Mouse (Mus musculus): ENCODE results near the gene Mrc2. TPM values are rescaled to one million over a fixed set of nuclear protein-coding genes. Genes with fewer than 3 reads are reported as not detected.

The Mrc2 gene
- polyA plus RNA-seq, 1 experiment = 1.2 TPM

- Histone ChIP-seq H3K4me1 (ENCODE audit: control insufficient read depth, insufficient read depth, low read length) (peaks cover 4% of the 10 kb centered on the region), H3K27me3 (ENCODE audit: control insufficient read depth, insufficient read depth, low read length) (no peaks in the 10 kb centered on the region), H3K4me3 (ENCODE audit: control insufficient read depth, low read depth, low read length) (no peak overlapping the region; the same call in 1 of the 2 replicates), H3K27ac (ENCODE audit: control insufficient read depth, insufficient read depth, low read depth, low read length) (no peak overlapping the region), H3K36me3 (ENCODE audit: control insufficient read depth, insufficient read depth, low read length) (no peaks in the 10 kb centered on the region)
- TF ChIP-seq CTCF (IDR thresholded peaks at IDR 0.05; ENCODE audit: control insufficient read depth, insufficient read depth, insufficient replicate concordance, low read depth, low read length) (no peak), POLR2A (IDR thresholded peaks at IDR 0.05; ENCODE audit: control insufficient read depth, low read depth, low read length) (no peak)
Observed at GRCm38 (mm10) chr11:105363598-105364385, 71.3 kb downstream of the Mrc2 start.

GRCm38 (mm10) chr11:105364386-105365065 lies 72.1 kb downstream of the Mrc2 start:
- Histone ChIP-seq H3K27ac (ENCODE audit: control insufficient read depth, insufficient read depth, low read depth, low read length) (no peak overlapping the region), H3K36me3 (ENCODE audit: control insufficient read depth, insufficient read depth, low read length) (no peaks in the 10 kb centered on the region), H3K4me3 (ENCODE audit: control insufficient read depth, low read depth, low read length) (no peak overlapping the region), H3K27me3 (ENCODE audit: control insufficient read depth, insufficient read depth, low read length) (no peaks in the 10 kb centered on the region), H3K4me1 (ENCODE audit: control insufficient read depth, insufficient read depth, low read length) (peaks cover 4% of the 10 kb centered on the region)
- TF ChIP-seq CTCF (IDR thresholded peaks at IDR 0.05; ENCODE audit: control insufficient read depth, insufficient read depth, insufficient replicate concordance, low read depth, low read length) (no peak), POLR2A (IDR thresholded peaks at IDR 0.05; ENCODE audit: control insufficient read depth, low read depth, low read length) (no peak)

- no peaks in the 10 kb centered on the region for H3K27me3 ChIP-seq (ENCODE audit: control insufficient read depth, insufficient read depth, low read length)
- TF ChIP-seq CTCF (IDR thresholded peaks at IDR 0.05; ENCODE audit: control insufficient read depth, insufficient read depth, insufficient replicate concordance, low read depth, low read length) (no peak), POLR2A (IDR thresholded peaks at IDR 0.05; ENCODE audit: control insufficient read depth, low read depth, low read length) (no peak)
- H3K36me3 ChIP-seq (ENCODE audit: control insufficient read depth, insufficient read depth, low read length) = no peaks in the 10 kb centered on the region
- no peak overlapping the region for H3K27ac ChIP-seq (ENCODE audit: control insufficient read depth, insufficient read depth, low read depth, low read length)
- H3K4me3 ChIP-seq (ENCODE audit: control insufficient read depth, low read depth, low read length) = no peak overlapping the region
- peaks cover 4% of the 10 kb centered on the region for H3K4me1 ChIP-seq (ENCODE audit: control insufficient read depth, insufficient read depth, low read length)
Observed at GRCm38 (mm10) chr11:105365611-105366010, 73.2 kb downstream of the Mrc2 start.

GRCm38 (mm10) chr11:105366051-105366450 lies 73.6 kb downstream of the Mrc2 start:
- Histone ChIP-seq H3K4me1 (ENCODE audit: control insufficient read depth, insufficient read depth, low read length) (peaks cover 4% of the 10 kb centered on the region), H3K27ac (ENCODE audit: control insufficient read depth, insufficient read depth, low read depth, low read length) (no peak overlapping the region), H3K36me3 (ENCODE audit: control insufficient read depth, insufficient read depth, low read length) (no peaks in the 10 kb centered on the region), H3K4me3 (ENCODE audit: control insufficient read depth, low read depth, low read length) (no peak overlapping the region), H3K27me3 (ENCODE audit: control insufficient read depth, insufficient read depth, low read length) (no peaks in the 10 kb centered on the region)
- TF ChIP-seq CTCF (IDR thresholded peaks at IDR 0.05; ENCODE audit: control insufficient read depth, insufficient read depth, insufficient replicate concordance, low read depth, low read length) (no peak), POLR2A (IDR thresholded peaks at IDR 0.05; ENCODE audit: control insufficient read depth, low read depth, low read length) (no peak)

- Histone ChIP-seq H3K36me3 (ENCODE audit: control insufficient read depth, insufficient read depth, low read length) (no peaks in the 10 kb centered on the region), H3K4me3 (ENCODE audit: control insufficient read depth, low read depth, low read length) (no peak overlapping the region), H3K27me3 (ENCODE audit: control insufficient read depth, insufficient read depth, low read length) (no peaks in the 10 kb centered on the region), H3K27ac (ENCODE audit: control insufficient read depth, insufficient read depth, low read depth, low read length) (no peak overlapping the region), H3K4me1 (ENCODE audit: control insufficient read depth, insufficient read depth, low read length) (peaks cover 4% of the 10 kb centered on the region)
- TF ChIP-seq POLR2A (IDR thresholded peaks at IDR 0.05; ENCODE audit: control insufficient read depth, low read depth, low read length) = no peak
- TF ChIP-seq CTCF (IDR thresholded peaks at IDR 0.05; ENCODE audit: control insufficient read depth, insufficient read depth, insufficient replicate concordance, low read depth, low read length) = no peak
Observed at GRCm38 (mm10) chr11:105367163-105367562, 74.7 kb downstream of the Mrc2 start.

- H3K36me3 ChIP-seq (ENCODE audit: control insufficient read depth, insufficient read depth, low read length) = no peaks in the 10 kb centered on the region
- no peaks in the 10 kb centered on the region; the same call in 1 of the 2 replicates for H3K4me1 ChIP-seq (ENCODE audit: control insufficient read depth, insufficient read depth, low read length)
- no peaks in the 10 kb centered on the region for H3K27me3 ChIP-seq (ENCODE audit: control insufficient read depth, insufficient read depth, low read length)
- TF ChIP-seq CTCF (IDR thresholded peaks at IDR 0.05; ENCODE audit: control insufficient read depth, insufficient read depth, insufficient replicate concordance, low read depth, low read length) (no peak), POLR2A (IDR thresholded peaks at IDR 0.05; ENCODE audit: control insufficient read depth, low read depth, low read length) (no peak)
- no peak overlapping the region for H3K27ac ChIP-seq (ENCODE audit: control insufficient read depth, insufficient read depth, low read depth, low read length)
- no peak overlapping the region for H3K4me3 ChIP-seq (ENCODE audit: control insufficient read depth, low read depth, low read length)
Observed at GRCm38 (mm10) chr11:105368833-105369232, 76.4 kb downstream of the Mrc2 start.

All from testis, adult 2 months (tissue).